ENCODE assay signal across 8 mouse cellular contexts in the genomic region with DNA sequence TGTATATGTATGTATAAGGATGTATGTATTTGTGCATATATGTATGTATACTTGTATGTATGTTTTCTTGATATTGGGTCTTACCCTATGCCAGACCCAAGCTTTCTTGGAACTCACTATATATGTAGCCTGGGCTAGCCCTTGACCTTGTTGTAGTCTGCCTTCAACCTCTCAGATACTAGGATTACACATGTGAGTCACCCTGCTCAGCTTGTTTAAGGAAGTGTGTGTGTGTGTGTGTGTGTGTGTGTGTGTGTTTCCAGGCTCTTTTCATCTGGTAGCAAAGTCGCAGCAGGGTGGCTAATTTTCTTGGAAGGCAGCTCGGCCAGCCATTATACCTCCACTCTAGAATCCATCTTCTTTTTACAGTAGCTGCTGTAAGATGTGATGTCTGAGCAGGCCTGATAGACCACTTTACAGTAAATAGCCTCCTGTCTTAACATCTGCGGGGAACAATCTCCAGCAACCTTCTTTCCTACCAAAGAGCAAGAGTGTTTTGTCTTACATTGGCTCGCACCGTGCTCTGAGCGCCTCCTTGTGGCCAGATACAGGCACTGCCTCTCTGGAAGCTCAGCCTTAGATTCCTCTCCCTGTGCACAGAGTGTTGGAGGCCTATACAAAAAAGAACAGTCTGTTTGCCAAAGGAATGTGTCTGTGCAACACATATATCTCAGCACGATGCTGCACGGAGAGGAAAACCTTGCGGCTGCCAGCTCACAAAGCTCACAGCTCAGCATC. TPM values are rescaled to one million over a fixed set of nuclear protein-coding genes. Genes with fewer than 3 reads are reported as not detected.
DNase-seq lines count a peak whose midpoint lies in the region; ATAC-seq and TF ChIP-seq lines count a peak whose summit lies in the region.

No protein-coding gene starts in this region.

- H3K4me2 ChIP-seq in heart, postnatal 0 days (ENCODE audit: low read depth, low read length): no peak overlapping the region
- H3K4me2 ChIP-seq in liver, embryonic 12.5 days: no peak overlapping the region
- H3K4me2 ChIP-seq in neural tube, embryonic 12.5 days (replicated peaks): no peak overlapping the region
- no peak overlapping the region for H3K4me2 ChIP-seq in stomach, postnatal 0 days (replicated peaks; ENCODE audit: low read depth)

- peak; percentile 86 for DNase-seq in CD4-positive, CD25-positive, alpha-beta regulatory T cell, adult 2 months (ENCODE audit: low read depth, low spot score)
- peak; percentile 96 for DNase-seq in brain, adult 2 months (ENCODE audit: low read depth, low spot score)
- DNase-seq in heart, postnatal 0 days (ENCODE audit: low spot score): peak; percentile 52
- DNase-seq in kidney, postnatal 25 days: peak; percentile 59 to 73
- DNase-seq in stomach, postnatal 0 days (ENCODE audit: low spot score): peak; percentile 79

- 23% methylated on average over 9 of the region's 9 CpGs for WGBS in heart, postnatal 0 days
- 25% methylated on average over 9 of the region's 9 CpGs for WGBS in liver, embryonic 12.5 days (ENCODE audit: insufficient replicate concordance)
- WGBS in neural tube, embryonic 12.5 days: 21% methylated on average over 9 of the region's 9 CpGs
- 17% methylated on average over 9 of the region's 9 CpGs for WGBS in stomach, postnatal 0 days

- no peak overlapping the region for H3K4me3 ChIP-seq in embryonic fibroblast, embryonic 13.5 days (ENCODE audit: insufficient read depth, low read length)
- no peak overlapping the region for H3K4me3 ChIP-seq in heart, postnatal 0 days (ENCODE audit: low read depth, low read length)
- no peak overlapping the region for H3K4me3 ChIP-seq in liver, embryonic 12.5 days
- no peak overlapping the region for H3K4me3 ChIP-seq in neural tube, embryonic 12.5 days
- no peak overlapping the region for H3K4me3 ChIP-seq in stomach, postnatal 0 days (ENCODE audit: low read depth, low read length)

- no peaks in the 10 kb centered on the region for H3K9me3 ChIP-seq in heart, postnatal 0 days (replicated peaks; ENCODE audit: control insufficient read depth, low read length)
- H3K9me3 ChIP-seq in liver, embryonic 12.5 days (replicated peaks): no peaks in the 10 kb centered on the region
- H3K9me3 ChIP-seq in neural tube, embryonic 12.5 days: no peaks in the 10 kb centered on the region
- no peaks in the 10 kb centered on the region for H3K9me3 ChIP-seq in stomach, postnatal 0 days (ENCODE audit: control insufficient read depth, low read length)

- H3K27me3 ChIP-seq in heart, postnatal 0 days (ENCODE audit: control insufficient read depth, insufficient read depth, low read length): no peaks in the 10 kb centered on the region
- 0 out of 2 replicates have a peak, but pooled peaks cover 4% of the 10 kb centered on the region for H3K27me3 ChIP-seq in liver, embryonic 12.5 days (replicated peaks)
- no peaks in the 10 kb centered on the region for H3K27me3 ChIP-seq in neural tube, embryonic 12.5 days (replicated peaks)
- H3K27me3 ChIP-seq in stomach, postnatal 0 days (ENCODE audit: control insufficient read depth, insufficient read depth, low read length): no peaks in the 10 kb centered on the region

- H3K27ac ChIP-seq in embryonic fibroblast, embryonic 13.5 days (ENCODE audit: insufficient read depth, low read length): no peak overlapping the region
- H3K27ac ChIP-seq in heart, postnatal 0 days (ENCODE audit: low read depth): no peak overlapping the region
- H3K27ac ChIP-seq in liver, embryonic 12.5 days: no peak overlapping the region
- H3K27ac ChIP-seq in neural tube, embryonic 12.5 days: no peak overlapping the region
- no peak overlapping the region for H3K27ac ChIP-seq in stomach, postnatal 0 days (replicated peaks)

- ATAC-seq in heart, postnatal 0 days (ENCODE audit: insufficient read depth, low read depth): no peak; the same call in 1 of the 2 replicates
- ATAC-seq in liver, embryonic 12.5 days: 0 out of 2 replicates have a peak, but pooled peaks have one; percentile 26
- ATAC-seq in neural tube, embryonic 12.5 days (ENCODE audit: low FRiP score, low read depth): peak; percentile 65
- ATAC-seq in stomach, postnatal 0 days (ENCODE audit: low FRiP score, low TSS enrichment): peak; percentile 79

- H3K9ac ChIP-seq in heart, postnatal 0 days (replicated peaks; ENCODE audit: low read depth, low read length): no peak overlapping the region
- no peak overlapping the region for H3K9ac ChIP-seq in liver, embryonic 12.5 days
- H3K9ac ChIP-seq in neural tube, embryonic 12.5 days: no peak overlapping the region
- H3K9ac ChIP-seq in stomach, postnatal 0 days (ENCODE audit: low read length): no peak overlapping the region

- no peak for TF ChIP-seq POLR2A in embryonic fibroblast, embryonic 13.5 days (IDR thresholded peaks at IDR 0.05; ENCODE audit: low read depth, low read length)

- H3K4me1 ChIP-seq in embryonic fibroblast, embryonic 13.5 days (ENCODE audit: control insufficient read depth, insufficient read depth, low read length): no peaks in the 10 kb centered on the region; the same call in 1 of the 2 replicates
- H3K4me1 ChIP-seq in heart, postnatal 0 days (ENCODE audit: control insufficient read depth, insufficient read depth): no peaks in the 10 kb centered on the region
- peaks cover 4% of the 10 kb centered on the region; the same call in 1 of the 2 replicates for H3K4me1 ChIP-seq in liver, embryonic 12.5 days
- no peaks in the 10 kb centered on the region for H3K4me1 ChIP-seq in neural tube, embryonic 12.5 days
- H3K4me1 ChIP-seq in stomach, postnatal 0 days (replicated peaks; ENCODE audit: control insufficient read depth, insufficient read depth): no peaks in the 10 kb centered on the region

- TF ChIP-seq CTCF in embryonic fibroblast, embryonic 13.5 days (IDR thresholded peaks at IDR 0.05; ENCODE audit: borderline replicate concordance, insufficient read depth, low read length): peak; percentile 90
- TF ChIP-seq CTCF in heart, postnatal 0 days (IDR thresholded peaks at IDR 0.05; ENCODE audit: low read depth): peak; percentile 99
- TF ChIP-seq CTCF in stomach, postnatal 0 days (IDR thresholded peaks at IDR 0.05; ENCODE audit: low read depth): peak; percentile 98

- H3K36me3 ChIP-seq in heart, postnatal 0 days (replicated peaks; ENCODE audit: control insufficient read depth, insufficient read depth, low read length): no peaks in the 10 kb centered on the region
- H3K36me3 ChIP-seq in liver, embryonic 12.5 days: no peaks in the 10 kb centered on the region
- no peaks in the 10 kb centered on the region for H3K36me3 ChIP-seq in neural tube, embryonic 12.5 days
- H3K36me3 ChIP-seq in stomach, postnatal 0 days (ENCODE audit: control insufficient read depth, insufficient read depth, low read length): no peaks in the 10 kb centered on the region

- no peak for TF ChIP-seq EP300 in heart, postnatal 0 days (IDR thresholded peaks at IDR 0.05; ENCODE audit: low read depth)
- TF ChIP-seq EP300 in stomach, postnatal 0 days (optimal IDR thresholded peaks at IDR 0.05): no peak

RNA-seq across cellular contexts. Expression of a gene that starts 29.4 kb away (rescaled TPM):
- polyA plus RNA-seq in embryonic fibroblast, embryonic 13.5 days (2011; ENCODE audit: insufficient read length, low read depth, missing spikeins): 4.2 and 5.1 TPM in 2 replicates
- total RNA-seq in heart, postnatal 0 days (2014; rRNA removed; ENCODE audit: low replicate concordance): 6.6 and 10.2 TPM in 2 replicates
- 3.6 and 4.0 TPM in 2 replicates for polyA plus RNA-seq in heart, postnatal 0 days (2015; fragmentation: Nextera tagmentation; extraction: Ambion mirVana)
- polyA plus RNA-seq in liver, embryonic 12.5 days (2016; fragmentation: Nextera tagmentation; extraction: Ambion mirVana): 12.2 and 14.0 TPM in 2 replicates
- 17.4 and 24.1 TPM in 2 replicates for polyA plus RNA-seq in neural tube, embryonic 12.5 days (2016; fragmentation: Nextera tagmentation; extraction: Ambion mirVana)
- 1.4 and 1.7 TPM in 2 replicates for polyA plus RNA-seq in stomach, postnatal 0 days (2015; fragmentation: Nextera tagmentation; extraction: Ambion mirVana)
